ENCODE assay signal across 31 mouse cellular contexts in genomic region chr7:44401673-44402072, GRCm38 (mm10). TPM values are rescaled to one million over a fixed set of nuclear protein-coding genes. Genes with fewer than 3 reads are reported as not detected.
A peak's percentile ranks its signal among the peaks of the same experiment; 100 is the strongest.
DNase-seq lines count a peak whose midpoint lies in the region; ATAC-seq and TF ChIP-seq lines count a peak whose summit lies in the region.
"Had no signal": no experiment of that assay in that cellular context is flagged by ENCODE, and none has a peak within 500 bp of the region (broad histone marks: within the 10 kb centered on the region; RNA-seq: fewer than 3 reads in every experiment).

No protein-coding gene starts in this region.

- peak; percentile 29 for DNase-seq in A20 (ENCODE audit: low read depth, low spot score)
- DNase-seq in induced T-regulatory cell, adult 2 months (ENCODE audit: low read depth), result peak; percentile 82
- DNase-seq in naive thymus-derived CD4-positive, alpha-beta T cell, adult 2 months (ENCODE audit: low read depth), result peak; percentile 37
- no peak for DNase-seq in cerebellum, adult 9-11 months
- DNase-seq in left cerebral cortex, adult 2 months (ENCODE audit: extremely low spot score in 1 of 2, low spot score in 2 of 2), result no peak
- no peak for DNase-seq in left cerebral cortex, postnatal 14 days (ENCODE audit: low spot score in 2 of 2)
- DNase-seq: adrenal gland, adult 8-10 months; cerebellum, adult 2 months; cerebellum, postnatal 25 days; gastrocnemius, postnatal 36 days; heart, adult 2 months; heart, postnatal 10 days; kidney, adult 2 months; kidney, postnatal 4 days; lung, adult 18-20 months; thymus, postnatal 4 days had no signal

- no peak overlapping the region for H3K4me3 ChIP-seq in left cerebral cortex, adult 2 months
- H3K4me3 ChIP-seq: embryonic facial prominence, embryonic 12.5 days; forebrain, embryonic 15.5 days; heart, adult 2 months; heart, embryonic 13.5 days; liver, embryonic 12.5 days; midbrain, embryonic 10.5 days; midbrain, embryonic 15.5 days; neural tube, embryonic 13.5 days had no signal

- intact Hi-C loops in left cerebral cortex, adult 2 months (cut with DNase I), result no loop called here
- intact Hi-C loops in left cerebral cortex, postnatal 14 days (cut with DNase I), result no loop called here

- no peak for TF ChIP-seq CTCF in left cerebral cortex, adult 2 months (IDR thresholded peaks at IDR 0.05)

- H3K27ac ChIP-seq in left cerebral cortex, adult 2 months, result no peak overlapping the region
- H3K27ac ChIP-seq: embryonic facial prominence, embryonic 12.5 days; forebrain, embryonic 15.5 days; heart, adult 2 months; heart, embryonic 13.5 days; hindbrain, embryonic 14.5 days; kidney, postnatal 0 days; liver, embryonic 12.5 days; macrophage; midbrain, embryonic 10.5 days; midbrain, embryonic 15.5 days; neural tube, embryonic 13.5 days had no signal

- peak; percentile 55 for ATAC-seq in CD4-positive, CD25-positive, alpha-beta regulatory T cell, adult 4 months
- ATAC-seq: forebrain, embryonic 15.5 days; liver, embryonic 12.5 days; lung, postnatal 0 days; midbrain, embryonic 15.5 days had no signal

RNA-seq across cellular contexts. Expression of gene 1700008O03Rik, which starts 16.1 kb away (rescaled TPM):
- polyA plus RNA-seq in CD4-positive, CD25-positive, alpha-beta regulatory T cell, adult 4 months (2017; shearing (Covaris generic)), result not detected
- 1 to 10 TPM; 1.5 to 2.7 TPM for total RNA-seq in left cerebral cortex, adult 2 months (2021)
- total RNA-seq in left cerebral cortex, postnatal 14 days (2021), result 1 to 10 TPM; 2.3 TPM
- total RNA-seq: gastrocnemius, postnatal 36 days had no signal

RNA-seq across cellular contexts. Expression of gene Syt3, which starts 17.8 kb away (rescaled TPM):
- not detected for polyA plus RNA-seq in CD4-positive, CD25-positive, alpha-beta regulatory T cell, adult 4 months (2017; shearing (Covaris generic))
- total RNA-seq in left cerebral cortex, adult 2 months (2021), result 10 to 100 TPM; 59.5 to 63.7 TPM
- 10 to 100 TPM; 77.1 to 81.9 TPM for total RNA-seq in left cerebral cortex, postnatal 14 days (2021)
- polyA plus RNA-seq: C2C12, macrophage had no signal

RNA-seq across cellular contexts. Expression of gene Lrrc4b, which starts 27.1 kb away (rescaled TPM):
- polyA plus RNA-seq in CD4-positive, CD25-positive, alpha-beta regulatory T cell, adult 4 months (2017; shearing (Covaris generic)), result not detected
- 100 to 1,000 TPM; 278 to 294 TPM for total RNA-seq in left cerebral cortex, adult 2 months (2021)
- total RNA-seq in left cerebral cortex, postnatal 14 days (2021), result 100 to 1,000 TPM; 269 to 330 TPM
- total RNA-seq: hematopoietic stem cell, adult 5-6 weeks had no signal
- polyA plus RNA-seq: C2C12; liver, embryonic 12.5 days; macrophage; thymus, postnatal 0 days had no signal

Comparison
In these comparisons a context has a peak if more than half of its experiments do, and no peak if none do; other contexts are left out.
1. DNase-seq: peak in A20 (single experiment), induced T-regulatory cell, adult 2 months (single experiment) and naive thymus-derived CD4-positive, alpha-beta T cell, adult 2 months (single experiment); none in cerebellum, adult 9-11 months (single experiment), left cerebral cortex, adult 2 months (0 of 2) and left cerebral cortex, postnatal 14 days (0 of 2).